Mouse (Mus musculus): ENCODE results near the gene Enox1. TPM values are rescaled to one million over a fixed set of nuclear protein-coding genes. Genes with fewer than 3 reads are reported as not detected.

Enox1 gene
- polyA plus RNA-seq, 1 experiment = 0.28 TPM

GRCm38 (mm10) chr14:77577481-77578251, 421.1 kb downstream of the Enox1 start:
- WGBS = 67% methylated on average over 18 of the region's 18 CpGs
- TF ChIP-seq POLR2A (IDR thresholded peaks at IDR 0.05; ENCODE audit: borderline replicate concordance, extremely low read depth, low read depth, low read length) = no peak
- TF ChIP-seq CTCF (IDR thresholded peaks at IDR 0.05; ENCODE audit: insufficient read depth, low read length) = no peak
- Histone ChIP-seq H3K4me3 (replicated peaks; ENCODE audit: extremely low read depth, low read depth, low read length) (no peak overlapping the region), H3K4me1 (ENCODE audit: control insufficient read depth, insufficient read depth, low read length) (no peaks in the 10 kb centered on the region)
- no peak for DNase-seq

GRCm38 (mm10) chr14:77578355-77578754, 421.8 kb downstream of the Enox1 start:
- H3K4me3 ChIP-seq (replicated peaks; ENCODE audit: extremely low read depth, low read depth, low read length) = no peak overlapping the region
- no peak for TF ChIP-seq CTCF (IDR thresholded peaks at IDR 0.05; ENCODE audit: insufficient read depth, low read length)
- no peak for TF ChIP-seq POLR2A (IDR thresholded peaks at IDR 0.05; ENCODE audit: borderline replicate concordance, extremely low read depth, low read depth, low read length)
- DNase-seq = no peak
- 62% methylated on average over 7 of the region's 7 CpGs for WGBS
- no peaks in the 10 kb centered on the region for H3K4me1 ChIP-seq (ENCODE audit: control insufficient read depth, insufficient read depth, low read length)

GRCm38 (mm10) chr14:77580106-77580936, 423.8 kb downstream of the Enox1 start:
- 57% methylated on average over 14 of the region's 14 CpGs for WGBS
- TF ChIP-seq CTCF (IDR thresholded peaks at IDR 0.05; ENCODE audit: insufficient read depth, low read length) (no peak), POLR2A (IDR thresholded peaks at IDR 0.05; ENCODE audit: borderline replicate concordance, extremely low read depth, low read depth, low read length) (no peak)
- Histone ChIP-seq H3K4me3 (replicated peaks; ENCODE audit: extremely low read depth, low read depth, low read length) (no peak overlapping the region), H3K4me1 (ENCODE audit: control insufficient read depth, insufficient read depth, low read length) (no peaks in the 10 kb centered on the region)
- DNase-seq = no peak

- no peak overlapping the region for H3K4me3 ChIP-seq (replicated peaks; ENCODE audit: extremely low read depth, low read depth, low read length)
- H3K4me1 ChIP-seq (ENCODE audit: control insufficient read depth, insufficient read depth, low read length) = no peaks in the 10 kb centered on the region
- WGBS = 53% methylated on average over 5 of the region's 5 CpGs
- TF ChIP-seq POLR2A (IDR thresholded peaks at IDR 0.05; ENCODE audit: borderline replicate concordance, extremely low read depth, low read depth, low read length) (no peak), CTCF (IDR thresholded peaks at IDR 0.05; ENCODE audit: insufficient read depth, low read length) (no peak)
- DNase-seq = no peak
These were observed 424.3 kb downstream of the Enox1 start for GRCm38 (mm10) chr14:77580937-77581270.

- WGBS = 72% methylated on average over 6 of the region's 6 CpGs
These were observed 425.1 kb downstream of the Enox1 start for GRCm38 (mm10) chr14:77581616-77582015.

GRCm38 (mm10) chr14:77584426-77584825, 427.9 kb downstream of the Enox1 start:
- Histone ChIP-seq H3K4me1 (ENCODE audit: control insufficient read depth, insufficient read depth, low read length) (no peaks in the 10 kb centered on the region), H3K4me3 (replicated peaks; ENCODE audit: extremely low read depth, low read depth, low read length) (no peak overlapping the region)
- DNase-seq = no peak
- 77% methylated on average over 5 of the region's 5 CpGs for WGBS
- no peak for TF ChIP-seq POLR2A (IDR thresholded peaks at IDR 0.05; ENCODE audit: borderline replicate concordance, extremely low read depth, low read depth, low read length)
- TF ChIP-seq CTCF (IDR thresholded peaks at IDR 0.05; ENCODE audit: insufficient read depth, low read length) = no peak

More at GRCm38 (mm10) chr14:77581616-77582015, 425.1 kb downstream of the Enox1 start:
- Histone ChIP-seq H3K4me1 (ENCODE audit: control insufficient read depth, insufficient read depth, low read length) (no peaks in the 10 kb centered on the region), H3K4me3 (replicated peaks; ENCODE audit: extremely low read depth, low read depth, low read length) (no peak overlapping the region)
- no peak for DNase-seq
- TF ChIP-seq POLR2A (IDR thresholded peaks at IDR 0.05; ENCODE audit: borderline replicate concordance, extremely low read depth, low read depth, low read length) (no peak), CTCF (IDR thresholded peaks at IDR 0.05; ENCODE audit: insufficient read depth, low read length) (no peak)

- H3K4me3 ChIP-seq (replicated peaks; ENCODE audit: extremely low read depth, low read depth, low read length) = no peak overlapping the region
- TF ChIP-seq CTCF (IDR thresholded peaks at IDR 0.05; ENCODE audit: insufficient read depth, low read length) (no peak), POLR2A (IDR thresholded peaks at IDR 0.05; ENCODE audit: borderline replicate concordance, extremely low read depth, low read depth, low read length) (no peak)
- no peak for DNase-seq
- H3K4me1 ChIP-seq (ENCODE audit: control insufficient read depth, insufficient read depth, low read length) = no peaks in the 10 kb centered on the region
- WGBS = 70% methylated on average over 11 of the region's 11 CpGs
These were observed 428.7 kb downstream of the Enox1 start for GRCm38 (mm10) chr14:77585031-77585800.

- Histone ChIP-seq H3K4me3 (replicated peaks; ENCODE audit: extremely low read depth, low read depth, low read length) (no peak overlapping the region), H3K4me1 (ENCODE audit: control insufficient read depth, insufficient read depth, low read length) (no peaks in the 10 kb centered on the region)
- DNase-seq = no peak
- WGBS = 77% methylated on average over 5 of the region's 5 CpGs
- TF ChIP-seq CTCF (IDR thresholded peaks at IDR 0.05; ENCODE audit: insufficient read depth, low read length) (no peak), POLR2A (IDR thresholded peaks at IDR 0.05; ENCODE audit: borderline replicate concordance, extremely low read depth, low read depth, low read length) (no peak)
These were observed 429.5 kb downstream of the Enox1 start for GRCm38 (mm10) chr14:77586033-77586432.

GRCm38 (mm10) chr14:77587182-77587581, 430.6 kb downstream of the Enox1 start:
- Histone ChIP-seq H3K4me3 (replicated peaks; ENCODE audit: extremely low read depth, low read depth, low read length) (no peak overlapping the region), H3K4me1 (ENCODE audit: control insufficient read depth, insufficient read depth, low read length) (no peaks in the 10 kb centered on the region)
- DNase-seq = no peak
- TF ChIP-seq POLR2A (IDR thresholded peaks at IDR 0.05; ENCODE audit: borderline replicate concordance, extremely low read depth, low read depth, low read length) = no peak
- no peak for TF ChIP-seq CTCF (IDR thresholded peaks at IDR 0.05; ENCODE audit: insufficient read depth, low read length)
- WGBS = 69% methylated on average over 5 of the region's 5 CpGs
